Mouse (Mus musculus): ENCODE measurements at regions not wholly inside any gene's neighbourhood (a gene's known extent, or its start where the extent isn't known, plus 50 kb on each side); places are given as distances from the start of the nearest gene placed in this dataset.
A peak's percentile ranks its signal among the peaks of the same experiment; 100 is the strongest.

DNA sequence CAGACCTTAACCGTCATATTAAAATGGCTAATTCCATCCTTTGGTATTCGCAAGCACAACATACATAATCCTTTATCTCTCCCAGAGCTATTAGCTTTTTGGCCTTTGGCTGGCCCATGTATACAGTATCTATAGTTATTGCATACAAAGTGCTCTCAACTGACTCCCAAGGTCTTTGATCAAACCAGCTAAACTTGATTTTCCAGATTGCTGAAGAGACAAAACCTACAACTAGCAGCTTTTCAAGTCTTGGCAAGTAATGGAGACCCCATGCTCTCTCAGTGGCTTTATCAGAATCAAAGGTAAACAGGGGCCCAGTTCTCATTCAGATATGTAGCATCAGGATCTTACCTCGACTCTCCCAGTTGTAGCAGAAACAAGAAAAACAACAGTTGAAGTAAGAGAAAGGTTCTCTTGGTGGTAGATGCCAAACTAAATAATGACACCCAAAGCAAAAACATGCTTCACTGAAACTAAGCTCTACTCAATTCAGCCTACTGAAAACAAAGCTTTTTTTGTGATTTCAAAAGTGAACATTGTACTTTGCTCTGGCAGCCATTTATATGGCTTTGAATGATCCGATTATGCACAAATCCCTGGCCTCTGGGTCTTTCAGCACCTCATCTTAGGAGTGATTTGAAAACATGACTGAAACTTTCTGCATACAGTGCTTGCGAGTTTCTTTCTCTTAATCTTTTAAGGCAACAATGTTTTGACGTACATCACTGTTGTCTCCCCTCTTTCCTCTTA is 307.0 kb downstream of the Klf5 start:
- H3K4me3 ChIP-seq (ENCODE audit: low read depth, low read length): no peak overlapping the region
- H3K27me3 ChIP-seq (replicated peaks; ENCODE audit: control insufficient read depth, insufficient read depth, low read length): no peaks in the 10 kb centered on the region
- H3K36me3 ChIP-seq (ENCODE audit: control insufficient read depth, insufficient read depth, low read length): no peaks in the 10 kb centered on the region
- H3K9me3 ChIP-seq (replicated peaks; ENCODE audit: control insufficient read depth, low read length): no peaks in the 10 kb centered on the region
- H3K4me2 ChIP-seq (ENCODE audit: low read length): no peak overlapping the region
- 55% methylated on average over 6 of the region's 6 CpGs for whole genome bisulfite sequencing
- no peak overlapping the region for H3K9ac ChIP-seq (ENCODE audit: low read length)
- peaks cover 4% of the 10 kb centered on the region; the same call in 1 of the 2 replicates for H3K4me1 ChIP-seq (ENCODE audit: control insufficient read depth, insufficient read depth, low read length)
- ATAC-seq (no peak), DNase-seq (ENCODE audit: low spot score) (no peak)
- H3K27ac ChIP-seq (ENCODE audit: low read depth, low read length): no peak overlapping the region

DNA sequence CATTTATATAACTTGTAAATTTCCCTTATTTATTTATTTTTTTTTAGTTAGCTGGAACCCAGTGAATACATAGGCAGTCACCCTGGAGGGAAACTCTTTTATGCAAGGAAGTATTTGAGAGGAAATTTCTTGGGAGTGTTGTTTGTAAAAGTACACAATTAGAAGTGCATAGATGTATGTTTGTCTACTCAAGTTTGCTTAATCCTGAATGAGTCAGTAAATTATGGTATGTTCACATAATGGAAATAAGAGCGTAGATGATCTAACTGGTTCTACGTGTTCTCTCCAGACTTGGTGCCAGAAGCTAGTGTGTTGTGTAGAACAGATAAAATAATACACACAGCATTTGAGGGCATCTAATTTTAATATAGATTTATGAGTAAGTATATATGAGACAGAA is 310.5 kb downstream of the Klf5 start:
- DNase-seq (ENCODE audit: low spot score): no peak
- no peak for ATAC-seq
- Histone ChIP-seq H3K27ac (ENCODE audit: low read depth, low read length) (no peak overlapping the region), H3K4me1 (ENCODE audit: control insufficient read depth, insufficient read depth, low read length) (no peaks in the 10 kb centered on the region), H3K36me3 (ENCODE audit: control insufficient read depth, insufficient read depth, low read length) (no peaks in the 10 kb centered on the region), H3K9ac (ENCODE audit: low read length) (no peak overlapping the region), H3K4me2 (ENCODE audit: low read length) (no peak overlapping the region), H3K4me3 (ENCODE audit: low read depth, low read length) (no peak overlapping the region), H3K9me3 (replicated peaks; ENCODE audit: control insufficient read depth, low read length) (no peaks in the 10 kb centered on the region), H3K27me3 (replicated peaks; ENCODE audit: control insufficient read depth, insufficient read depth, low read length) (no peaks in the 10 kb centered on the region)
- 95% methylated on average over 2 of the region's 2 CpGs for WGBS

DNA sequence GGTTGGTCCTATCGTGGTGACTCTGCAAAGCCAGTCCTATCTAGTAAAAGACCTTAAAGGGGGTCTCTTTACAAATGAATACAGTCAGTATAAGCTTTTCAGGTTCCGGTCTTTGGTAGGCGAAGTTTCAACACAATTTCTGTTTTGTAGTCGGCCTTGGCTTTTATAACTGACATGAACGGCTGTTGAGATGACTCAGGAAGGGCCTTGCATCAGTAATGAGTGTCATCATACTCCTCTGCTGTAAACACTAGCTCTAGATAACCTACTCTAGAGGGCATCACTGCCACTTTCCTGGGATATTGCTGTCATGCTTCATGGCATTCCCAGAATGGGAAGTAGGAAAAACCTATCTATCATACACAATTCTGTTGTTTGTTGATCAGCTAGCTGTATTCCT is 312.9 kb downstream of the Klf5 start:
- Histone ChIP-seq H3K4me1 (ENCODE audit: control insufficient read depth, insufficient read depth, low read length) (0 out of 2 replicates have a peak, but pooled peaks cover under 1% of the 10 kb centered on the region), H3K9me3 (replicated peaks; ENCODE audit: control insufficient read depth, low read length) (no peaks in the 10 kb centered on the region)
- DNase-seq (ENCODE audit: low spot score): no peak

DNA sequence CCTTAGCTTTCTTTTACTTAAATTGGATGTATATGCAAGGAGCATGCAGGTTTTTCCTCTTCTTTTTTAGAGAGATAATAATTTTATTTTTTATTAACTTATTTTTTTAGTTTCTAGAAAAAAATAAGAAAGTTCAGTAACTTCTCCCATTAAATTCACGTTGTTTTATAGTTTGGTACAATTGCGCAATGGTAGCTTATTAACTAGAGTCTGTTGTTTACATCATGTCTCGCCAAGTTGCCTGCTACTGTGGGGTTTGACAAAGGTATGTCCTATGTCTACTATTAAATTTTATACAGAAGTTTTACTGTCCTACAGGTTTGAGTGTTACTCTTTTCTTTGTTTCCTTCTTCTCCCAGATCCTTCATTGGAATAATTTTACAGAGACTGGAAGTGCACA is 313.6 kb downstream of the Klf5 start:
- H3K27me3 ChIP-seq (replicated peaks; ENCODE audit: control insufficient read depth, insufficient read depth, low read length): no peaks in the 10 kb centered on the region
- no peak overlapping the region for H3K4me2 ChIP-seq (ENCODE audit: low read length)
- DNase-seq (ENCODE audit: low spot score) (no peak), ATAC-seq (no peak)
- 91% methylated on average over 3 of the region's 3 CpGs for WGBS
- H3K4me1 ChIP-seq (ENCODE audit: control insufficient read depth, insufficient read depth, low read length): 0 out of 2 replicates have a peak, but pooled peaks cover 3% of the 10 kb centered on the region
- H3K36me3 ChIP-seq (ENCODE audit: control insufficient read depth, insufficient read depth, low read length): no peaks in the 10 kb centered on the region
- H3K4me3 ChIP-seq (ENCODE audit: low read depth, low read length): no peak overlapping the region
- no peak overlapping the region for H3K27ac ChIP-seq (ENCODE audit: low read depth, low read length)
- no peak overlapping the region for H3K9ac ChIP-seq (ENCODE audit: low read length)
- H3K9me3 ChIP-seq (replicated peaks; ENCODE audit: control insufficient read depth, low read length): no peaks in the 10 kb centered on the region

More for the DNA sequence above, 312.9 kb downstream of the Klf5 start:
- 91% methylated on average over 5 of the region's 5 CpGs for WGBS
- Histone ChIP-seq H3K27ac (ENCODE audit: low read depth, low read length) (no peak overlapping the region), H3K27me3 (replicated peaks; ENCODE audit: control insufficient read depth, insufficient read depth, low read length) (no peaks in the 10 kb centered on the region), H3K4me3 (ENCODE audit: low read depth, low read length) (no peak overlapping the region), H3K36me3 (ENCODE audit: control insufficient read depth, insufficient read depth, low read length) (no peaks in the 10 kb centered on the region), H3K9ac (ENCODE audit: low read length) (no peak overlapping the region), H3K4me2 (ENCODE audit: low read length) (no peak overlapping the region)
- no peak for ATAC-seq

DNA sequence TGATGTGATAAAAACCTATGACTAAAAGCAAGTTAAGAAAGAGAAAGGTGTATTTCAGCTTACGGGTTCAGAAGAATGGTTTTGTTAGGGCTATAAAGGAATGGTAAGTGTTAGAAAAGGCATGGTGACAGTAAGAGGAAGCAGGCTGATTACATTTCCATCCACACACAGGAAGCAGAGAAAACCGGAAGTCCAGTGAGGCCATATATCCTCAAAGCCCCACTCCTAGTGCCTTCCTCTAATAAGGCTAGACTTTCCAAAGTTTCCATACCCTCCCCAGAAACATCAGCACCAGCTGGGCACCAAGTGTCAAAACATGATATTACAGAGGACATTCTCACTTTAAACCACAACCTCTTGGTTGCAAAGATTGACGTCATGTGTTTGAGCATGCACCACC is 316.3 kb downstream of the Klf5 start:
- Histone ChIP-seq H3K27ac (ENCODE audit: low read depth, low read length) (no peak overlapping the region), H3K9me3 (replicated peaks; ENCODE audit: control insufficient read depth, low read length) (no peaks in the 10 kb centered on the region), H3K9ac (ENCODE audit: low read length) (no peak overlapping the region), H3K27me3 (replicated peaks; ENCODE audit: control insufficient read depth, insufficient read depth, low read length) (no peaks in the 10 kb centered on the region), H3K4me1 (ENCODE audit: control insufficient read depth, insufficient read depth, low read length) (0 out of 2 replicates have a peak, but pooled peaks cover 3% of the 10 kb centered on the region), H3K4me3 (ENCODE audit: low read depth, low read length) (no peak overlapping the region), H3K36me3 (ENCODE audit: control insufficient read depth, insufficient read depth, low read length) (no peaks in the 10 kb centered on the region), H3K4me2 (ENCODE audit: low read length) (no peak overlapping the region)
- no peak for ATAC-seq
- 96% methylated on average over 3 of the region's 3 CpGs for WGBS
- DNase-seq (ENCODE audit: low spot score): no peak

DNA sequence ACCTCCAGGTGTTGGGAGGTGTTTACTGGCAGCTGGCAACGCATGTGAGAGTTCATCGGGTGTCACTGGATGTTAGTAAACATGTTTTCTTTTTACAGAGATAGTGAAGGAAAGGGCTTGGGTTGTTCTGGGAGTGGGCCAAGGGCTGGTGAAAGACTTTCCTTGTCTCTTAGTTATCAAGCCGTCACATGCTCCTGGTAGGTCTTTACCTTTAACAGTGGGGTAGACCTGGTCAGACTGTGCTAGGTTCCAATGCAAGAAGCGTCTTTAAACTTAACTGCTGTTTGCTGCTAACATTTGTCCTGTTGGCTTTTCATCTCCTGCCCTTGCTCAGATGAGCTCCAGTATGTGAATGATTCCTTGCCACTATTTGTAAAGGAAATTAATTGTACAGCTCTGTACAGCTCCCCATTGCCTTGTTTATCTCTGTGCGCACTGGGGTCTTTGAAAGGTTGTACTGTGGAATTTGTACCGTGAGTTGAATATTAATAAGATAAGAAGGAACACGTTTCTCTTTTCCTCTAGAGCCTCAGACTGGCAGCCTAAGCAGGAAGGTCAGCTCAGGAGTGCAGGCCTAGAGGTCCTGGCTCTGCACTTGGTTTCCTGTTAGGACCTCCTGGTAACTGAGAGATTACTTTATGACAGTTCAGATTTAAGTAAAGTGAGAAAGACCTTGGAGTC is 318.3 kb downstream of the Klf5 start:
- Histone ChIP-seq H3K9ac (ENCODE audit: low read length) (no peak overlapping the region), H3K4me3 (ENCODE audit: low read depth, low read length) (no peak overlapping the region), H3K9me3 (replicated peaks; ENCODE audit: control insufficient read depth, low read length) (no peaks in the 10 kb centered on the region), H3K36me3 (ENCODE audit: control insufficient read depth, insufficient read depth, low read length) (no peaks in the 10 kb centered on the region), H3K27ac (ENCODE audit: low read depth, low read length) (no peak overlapping the region), H3K27me3 (replicated peaks; ENCODE audit: control insufficient read depth, insufficient read depth, low read length) (no peaks in the 10 kb centered on the region), H3K4me2 (ENCODE audit: low read length) (no peak overlapping the region), H3K4me1 (ENCODE audit: control insufficient read depth, insufficient read depth, low read length) (0 out of 2 replicates have a peak, but pooled peaks cover 3% of the 10 kb centered on the region)
- 49% methylated on average over 7 of the region's 7 CpGs for WGBS
- DNase-seq (ENCODE audit: low spot score): peak; percentile 26
- ATAC-seq: 0 out of 2 replicates have a peak, but pooled peaks have one; percentile 15

DNA sequence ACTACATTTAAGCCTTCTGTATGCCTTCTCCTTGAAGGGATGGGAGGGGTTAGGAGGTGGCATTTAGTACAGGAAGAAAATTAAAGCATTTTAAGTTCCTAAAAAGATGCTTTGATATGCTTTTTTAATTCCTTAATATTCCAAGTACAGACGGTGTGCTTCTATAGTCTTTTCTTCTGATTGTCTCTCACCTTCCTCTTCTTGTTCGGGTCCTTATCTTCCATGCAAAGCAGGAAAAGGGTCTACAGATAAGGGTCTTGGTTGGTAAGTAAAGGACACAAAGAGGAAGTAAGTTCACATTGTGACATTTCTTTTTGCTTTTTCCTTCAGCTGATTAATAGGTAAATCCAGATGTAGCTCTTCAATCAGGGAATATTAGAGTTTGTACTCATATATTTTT is 318.9 kb downstream of the Klf5 start:
- 86% methylated on average over 2 of the region's 2 CpGs for WGBS

DNA sequence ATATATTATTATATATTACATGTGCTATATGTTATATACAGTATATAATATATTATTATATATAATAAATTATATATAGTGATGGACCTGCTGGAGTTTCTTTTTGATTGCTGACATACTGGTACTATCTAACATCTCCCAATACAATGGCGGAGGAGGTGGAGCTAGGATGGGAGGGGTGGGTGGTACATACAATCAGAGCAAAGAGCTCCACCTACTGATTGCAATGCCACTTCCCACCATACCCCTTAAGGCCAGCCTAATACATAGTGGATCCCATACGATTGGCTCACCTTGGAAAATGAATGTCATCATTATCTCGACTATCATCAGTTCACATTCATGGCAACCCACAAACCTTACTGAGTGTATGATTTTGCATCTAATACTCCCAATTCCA is 323.0 kb downstream of the Klf5 start:
- H3K4me2 ChIP-seq (ENCODE audit: low read length): no peak overlapping the region
- H3K36me3 ChIP-seq (ENCODE audit: control insufficient read depth, insufficient read depth, low read length): no peaks in the 10 kb centered on the region
- WGBS: 86% methylated on average over 3 of the region's 3 CpGs
- H3K9ac ChIP-seq (ENCODE audit: low read length): no peak overlapping the region
- ATAC-seq: 0 out of 2 replicates have a peak, but pooled peaks have one; percentile 34
- H3K9me3 ChIP-seq (replicated peaks; ENCODE audit: control insufficient read depth, low read length): no peaks in the 10 kb centered on the region
- H3K4me1 ChIP-seq (ENCODE audit: control insufficient read depth, insufficient read depth, low read length): 0 out of 2 replicates have a peak, but pooled peaks cover 2% of the 10 kb centered on the region
- no peak overlapping the region for H3K27ac ChIP-seq (ENCODE audit: low read depth, low read length)
- no peaks in the 10 kb centered on the region for H3K27me3 ChIP-seq (replicated peaks; ENCODE audit: control insufficient read depth, insufficient read depth, low read length)
- H3K4me3 ChIP-seq (ENCODE audit: low read depth, low read length): no peak overlapping the region
- DNase-seq (ENCODE audit: low spot score): no peak

More for the DNA sequence above, 318.9 kb downstream of the Klf5 start:
- H3K9me3 ChIP-seq (replicated peaks; ENCODE audit: control insufficient read depth, low read length): no peaks in the 10 kb centered on the region
- no peaks in the 10 kb centered on the region for H3K27me3 ChIP-seq (replicated peaks; ENCODE audit: control insufficient read depth, insufficient read depth, low read length)
- no peak overlapping the region for H3K27ac ChIP-seq (ENCODE audit: low read depth, low read length)
- H3K4me2 ChIP-seq (ENCODE audit: low read length): no peak overlapping the region
- H3K9ac ChIP-seq (ENCODE audit: low read length): no peak overlapping the region
- DNase-seq (ENCODE audit: low spot score): no peak
- H3K4me1 ChIP-seq (ENCODE audit: control insufficient read depth, insufficient read depth, low read length): 0 out of 2 replicates have a peak, but pooled peaks cover 3% of the 10 kb centered on the region
- no peak overlapping the region for H3K4me3 ChIP-seq (ENCODE audit: low read depth, low read length)
- H3K36me3 ChIP-seq (ENCODE audit: control insufficient read depth, insufficient read depth, low read length): no peaks in the 10 kb centered on the region
- no peak for ATAC-seq

Measured in forebrain, embryonic 14.5 days (tissue).